Mouse (Mus musculus): ENCODE data around the gene Vps29. TPM values are rescaled to one million over a fixed set of nuclear protein-coding genes. Genes with fewer than 3 reads are reported as not detected.

The Vps29 gene
- polyA plus RNA-seq, 1 experiment = 139 TPM

- Histone ChIP-seq H3K36me3 (ENCODE audit: control insufficient read depth, insufficient read depth) (no peaks in the 10 kb centered on the region), H3ac (ENCODE audit: control insufficient read depth, insufficient read length) (no peak overlapping the region)
- TF ChIP-seq E2F4 (IDR thresholded peaks at IDR 0.05; ENCODE audit: insufficient read depth) (no peak), TCF3 (IDR thresholded peaks at IDR 0.05; ENCODE audit: insufficient read length, low read depth) (no peak), MYOG (IDR thresholded peaks at IDR 0.05; ENCODE audit: control insufficient read depth in 1 of 3, insufficient read depth in 1 of 3, insufficient read length in 2 of 3, low read depth in 2 of 3) (no peak), POLR2A (IDR thresholded peaks at IDR 0.05; ENCODE audit: insufficient read length, low read depth) (no peak), USF1 (IDR thresholded peaks at IDR 0.05; ENCODE audit: low read depth) (no peak), REST (IDR thresholded peaks at IDR 0.05; ENCODE audit: insufficient read depth, insufficient read length) (no peak), MAX (IDR thresholded peaks at IDR 0.05; ENCODE audit: low read depth) (no peak)
Observed at GRCm38 (mm10) chr5:122311692-122312091, 42.5 kb upstream of the Vps29 start.

GRCm38 (mm10) chr5:122312346-122312745, 41.8 kb upstream of the Vps29 start:
- no peak overlapping the region for H3K4me2 ChIP-seq (ENCODE audit: low read depth)
- no peak for TF ChIP-seq SRF (IDR thresholded peaks at IDR 0.05; ENCODE audit: control insufficient read depth, insufficient read length, low read depth)
- TF ChIP-seq USF1 (IDR thresholded peaks at IDR 0.05; ENCODE audit: low read depth) = no peak
- TF ChIP-seq POLR2AphosphoS2 (IDR thresholded peaks at IDR 0.05; ENCODE audit: insufficient read length, low read depth) = no peak
- TF ChIP-seq REST (IDR thresholded peaks at IDR 0.05; ENCODE audit: insufficient read depth, insufficient read length) = no peak
- TF ChIP-seq TCF3 (IDR thresholded peaks at IDR 0.05; ENCODE audit: insufficient read length, low read depth) = no peak
- no peak for TF ChIP-seq POLR2A (IDR thresholded peaks at IDR 0.05; ENCODE audit: insufficient read length, low read depth)
- TF ChIP-seq MAX (IDR thresholded peaks at IDR 0.05; ENCODE audit: low read depth) = no peak
- no peak for TF ChIP-seq MYOD1 (IDR thresholded peaks at IDR 0.05; ENCODE audit: control insufficient read depth in 1 of 3, insufficient read length in 2 of 3, low read depth in 2 of 3)
- no peak for TF ChIP-seq MYOG (IDR thresholded peaks at IDR 0.05; ENCODE audit: control insufficient read depth in 1 of 3, insufficient read depth in 1 of 3, insufficient read length in 2 of 3, low read depth in 2 of 3)
- no peak for TF ChIP-seq E2F4 (IDR thresholded peaks at IDR 0.05; ENCODE audit: insufficient read depth)
- no peak for TF ChIP-seq CEBPB (IDR thresholded peaks at IDR 0.05; ENCODE audit: insufficient read depth, poor library complexity, severe bottlenecking)
- no peak overlapping the region for H3K4me3 ChIP-seq
- H3ac ChIP-seq (ENCODE audit: control insufficient read depth, insufficient read length) = no peak overlapping the region
- no peaks in the 10 kb centered on the region for H3K79me2 ChIP-seq (ENCODE audit: control insufficient read depth, insufficient read depth)
- H3K27me3 ChIP-seq (ENCODE audit: control insufficient read depth, insufficient read depth, insufficient read length) = no peaks in the 10 kb centered on the region
- no peaks in the 10 kb centered on the region for H3K36me3 ChIP-seq (ENCODE audit: control insufficient read depth, insufficient read depth)

More at GRCm38 (mm10) chr5:122311692-122312091, 42.5 kb upstream of the Vps29 start:
- Histone ChIP-seq H3K4me3 (no peak overlapping the region), H3K27me3 (ENCODE audit: control insufficient read depth, insufficient read depth, insufficient read length) (no peaks in the 10 kb centered on the region), H3K4me2 (ENCODE audit: low read depth) (no peak overlapping the region), H3K79me2 (ENCODE audit: control insufficient read depth, insufficient read depth) (no peaks in the 10 kb centered on the region)

DNA sequence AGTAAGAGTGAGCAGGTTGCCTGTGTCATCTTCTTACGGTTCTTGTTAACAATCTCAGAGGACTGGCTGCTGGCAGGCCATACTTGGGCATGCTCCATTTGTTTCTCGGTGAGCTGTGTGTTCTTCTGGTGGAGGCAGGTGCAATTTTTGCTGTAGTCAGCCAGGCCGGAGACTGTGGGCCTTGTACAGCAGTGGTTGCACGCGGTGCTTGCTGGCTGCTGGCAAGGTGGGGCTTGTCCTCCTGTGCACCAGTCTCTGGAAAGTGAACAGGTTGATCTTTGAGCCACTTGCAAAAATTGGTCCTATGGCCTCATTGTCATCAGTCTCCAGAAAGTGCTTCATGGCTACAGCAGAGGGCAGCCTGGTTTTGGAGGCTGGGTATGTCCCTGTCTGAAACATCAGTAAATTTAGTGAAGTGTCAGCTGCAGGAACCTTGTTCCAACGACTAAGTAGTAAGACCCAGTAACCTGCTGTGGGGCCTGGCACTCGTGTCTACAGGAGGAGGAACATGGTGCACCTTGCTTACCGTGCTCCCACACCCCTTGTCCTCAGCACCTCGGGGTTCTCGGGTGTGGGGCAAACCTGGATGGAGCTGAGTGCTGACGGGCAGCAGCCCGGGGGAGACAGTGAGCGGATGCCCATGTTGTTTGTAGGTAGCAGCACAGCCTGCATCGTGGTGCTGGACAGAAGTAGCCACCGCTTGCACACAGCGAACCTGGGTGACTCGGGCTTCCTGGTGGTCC, 41.1 kb upstream of the Vps29 start:
- no peaks in the 10 kb centered on the region for H3K79me2 ChIP-seq (ENCODE audit: control insufficient read depth, insufficient read depth)
- TF ChIP-seq TCF3 (IDR thresholded peaks at IDR 0.05; ENCODE audit: insufficient read length, low read depth) = no peak
- TF ChIP-seq MYOD1 (IDR thresholded peaks at IDR 0.05; ENCODE audit: control insufficient read depth in 1 of 3, insufficient read length in 2 of 3, low read depth in 2 of 3) = no peak
- TF ChIP-seq USF1 (IDR thresholded peaks at IDR 0.05; ENCODE audit: low read depth) = no peak
- no peak for TF ChIP-seq POLR2A (IDR thresholded peaks at IDR 0.05; ENCODE audit: insufficient read length, low read depth)
- TF ChIP-seq MYOG (IDR thresholded peaks at IDR 0.05; ENCODE audit: control insufficient read depth in 1 of 3, insufficient read depth in 1 of 3, insufficient read length in 2 of 3, low read depth in 2 of 3) = no peak
- no peak for TF ChIP-seq E2F4 (IDR thresholded peaks at IDR 0.05; ENCODE audit: insufficient read depth)
- TF ChIP-seq REST (IDR thresholded peaks at IDR 0.05; ENCODE audit: insufficient read depth, insufficient read length) = no peak
- TF ChIP-seq MAX (IDR thresholded peaks at IDR 0.05; ENCODE audit: low read depth) = no peak
- no peak for TF ChIP-seq CEBPB (IDR thresholded peaks at IDR 0.05; ENCODE audit: insufficient read depth, poor library complexity, severe bottlenecking)
- no peak for TF ChIP-seq POLR2AphosphoS2 (IDR thresholded peaks at IDR 0.05; ENCODE audit: insufficient read length, low read depth)
- no peak for TF ChIP-seq SRF (IDR thresholded peaks at IDR 0.05; ENCODE audit: control insufficient read depth, insufficient read length, low read depth)
- no peaks in the 10 kb centered on the region for H3K36me3 ChIP-seq (ENCODE audit: control insufficient read depth, insufficient read depth)
- no peak overlapping the region for H3K4me3 ChIP-seq
- H3K4me2 ChIP-seq (ENCODE audit: low read depth) = no peak overlapping the region
- H3K27me3 ChIP-seq (ENCODE audit: control insufficient read depth, insufficient read depth, insufficient read length) = no peaks in the 10 kb centered on the region
- no peak overlapping the region for H3ac ChIP-seq (ENCODE audit: control insufficient read depth, insufficient read length)

GRCm38 (mm10) chr5:122314966-122315667, 39.1 kb upstream of the Vps29 start:
- no peak overlapping the region for H3K4me3 ChIP-seq
- TF ChIP-seq MYOG (IDR thresholded peaks at IDR 0.05; ENCODE audit: control insufficient read depth in 1 of 3, insufficient read depth in 1 of 3, insufficient read length in 2 of 3, low read depth in 2 of 3) (peak in 2 of 3 experiments; percentile 23 to 56), USF1 (IDR thresholded peaks at IDR 0.05; ENCODE audit: low read depth) (peak; percentile 46), E2F4 (IDR thresholded peaks at IDR 0.05; ENCODE audit: insufficient read depth) (no peak), MYOD1 (IDR thresholded peaks at IDR 0.05; ENCODE audit: control insufficient read depth in 1 of 3, insufficient read length in 2 of 3, low read depth in 2 of 3) (peak in 1 of 3 experiments; percentile 62)
- no peaks in the 10 kb centered on the region for H3K79me2 ChIP-seq (ENCODE audit: control insufficient read depth, insufficient read depth)
- H3K4me2 ChIP-seq (ENCODE audit: low read depth) = peak overlapping the region; percentile 43
- H3K36me3 ChIP-seq (ENCODE audit: control insufficient read depth, insufficient read depth) = no peaks in the 10 kb centered on the region
- no peaks in the 10 kb centered on the region for H3K27me3 ChIP-seq (ENCODE audit: control insufficient read depth, insufficient read depth, insufficient read length)
- H3ac ChIP-seq (ENCODE audit: control insufficient read depth, insufficient read length) = no peak overlapping the region
